Mouse (Mus musculus): ENCODE results near the gene Kcnh1. TPM values are rescaled to one million over a fixed set of nuclear protein-coding genes. Genes with fewer than 3 reads are reported as not detected.

The Kcnh1 gene
- polyA plus RNA-seq, 1 experiment: 0.85 TPM

DNA sequence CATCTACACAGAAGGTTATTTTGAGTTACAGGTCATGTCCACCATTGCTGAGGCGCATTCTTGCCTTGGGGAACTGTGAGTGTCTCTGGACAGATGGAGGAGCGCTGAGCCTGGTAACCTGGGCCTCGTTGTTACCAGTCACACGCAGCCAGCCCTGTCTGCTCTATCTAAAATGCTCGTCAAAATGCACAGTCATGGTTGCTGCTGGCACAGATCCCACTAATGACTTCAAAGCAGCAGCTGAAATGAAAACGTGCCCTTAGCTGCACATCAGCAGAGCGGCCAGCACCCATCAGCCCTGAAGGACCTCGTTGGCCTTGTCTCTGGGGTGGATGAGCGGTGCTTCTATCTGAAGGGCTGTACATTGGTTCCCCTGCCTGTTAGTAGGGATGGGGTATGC lies 311.4 kb downstream of the Kcnh1 start:
- TF ChIP-seq CTCF (IDR thresholded peaks at IDR 0.05; ENCODE audit: extremely low read depth, insufficient read depth, insufficient read length, insufficient replicate concordance) (no peak), POLR2A (IDR thresholded peaks at IDR 0.05; ENCODE audit: low read depth, low read length) (no peak)
- Histone ChIP-seq H3K4me1 (ENCODE audit: control insufficient read depth, insufficient read depth, insufficient read length) (no peaks in the 10 kb centered on the region), H3K27me3 (ENCODE audit: control insufficient read depth, insufficient read depth, low read length) (no peaks in the 10 kb centered on the region), H3K27ac (ENCODE audit: insufficient read depth, low read length) (no peak overlapping the region), H3K4me3 (ENCODE audit: extremely low read depth, insufficient read depth, insufficient read length) (no peak overlapping the region), H3K36me3 (ENCODE audit: control insufficient read depth, insufficient read depth, low read length) (no peaks in the 10 kb centered on the region)
- 56% methylated on average over 9 of the region's 9 CpGs for WGBS
- DNase-seq (ENCODE audit: low read depth in 1 of 2, low spot score in 2 of 2): no peak

DNA sequence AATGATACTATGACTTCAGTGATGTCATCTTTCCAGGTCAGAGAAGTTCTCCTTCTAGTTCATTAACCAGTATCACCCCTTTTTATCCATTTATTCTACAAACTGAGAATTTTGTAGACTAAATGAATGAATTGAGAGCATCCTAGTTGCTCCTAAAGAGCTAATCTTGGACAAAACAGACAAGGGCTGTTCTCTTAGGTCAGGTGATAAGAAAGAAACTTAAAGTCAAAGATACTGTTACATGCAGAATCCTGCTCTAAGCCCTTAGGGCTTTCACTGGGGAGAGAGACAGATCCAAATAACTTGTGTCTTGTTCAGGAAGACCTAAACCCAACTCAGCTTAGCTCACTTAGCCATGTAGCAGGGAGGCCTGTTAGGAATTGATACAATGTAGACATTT lies 312.3 kb downstream of the Kcnh1 start:
- no peaks in the 10 kb centered on the region for H3K36me3 ChIP-seq (ENCODE audit: control insufficient read depth, insufficient read depth, low read length)
- no peak overlapping the region for H3K27ac ChIP-seq (ENCODE audit: insufficient read depth, low read length)
- H3K27me3 ChIP-seq (ENCODE audit: control insufficient read depth, insufficient read depth, low read length): no peaks in the 10 kb centered on the region
- no peak for DNase-seq (ENCODE audit: low read depth in 1 of 2, low spot score in 2 of 2)
- TF ChIP-seq POLR2A (IDR thresholded peaks at IDR 0.05; ENCODE audit: low read depth, low read length) (no peak), CTCF (IDR thresholded peaks at IDR 0.05; ENCODE audit: extremely low read depth, insufficient read depth, insufficient read length, insufficient replicate concordance) (no peak)
- no peak overlapping the region for H3K4me3 ChIP-seq (ENCODE audit: extremely low read depth, insufficient read depth, insufficient read length)
- no peaks in the 10 kb centered on the region for H3K4me1 ChIP-seq (ENCODE audit: control insufficient read depth, insufficient read depth, insufficient read length)

DNA sequence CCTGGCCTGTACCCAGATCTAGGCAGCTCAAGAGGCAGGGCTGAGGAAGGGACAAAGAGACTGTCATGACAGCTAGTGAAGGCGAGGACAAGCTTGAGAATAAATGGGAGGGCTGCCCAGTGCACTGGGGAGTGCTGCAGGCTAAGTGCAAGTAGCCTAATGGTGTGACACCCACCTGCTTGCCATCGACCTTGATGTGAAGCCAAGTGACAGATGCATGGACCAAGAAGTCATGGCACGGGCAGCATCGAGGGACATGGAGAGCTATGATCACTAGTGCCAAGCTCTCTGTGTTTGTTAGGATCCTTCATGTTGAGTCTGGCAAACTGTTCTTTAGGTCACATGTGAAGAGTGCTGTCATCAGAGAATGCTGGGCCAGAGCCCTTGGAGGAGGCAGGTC lies 313.1 kb downstream of the Kcnh1 start:
- no peak overlapping the region for H3K4me3 ChIP-seq (ENCODE audit: extremely low read depth, insufficient read depth, insufficient read length)
- no peaks in the 10 kb centered on the region for H3K4me1 ChIP-seq (ENCODE audit: control insufficient read depth, insufficient read depth, insufficient read length)
- TF ChIP-seq POLR2A (IDR thresholded peaks at IDR 0.05; ENCODE audit: low read depth, low read length) (no peak), CTCF (IDR thresholded peaks at IDR 0.05; ENCODE audit: extremely low read depth, insufficient read depth, insufficient read length, insufficient replicate concordance) (no peak)
- H3K27ac ChIP-seq (ENCODE audit: insufficient read depth, low read length): no peak overlapping the region
- no peak for DNase-seq (ENCODE audit: low read depth in 1 of 2, low spot score in 2 of 2)
- H3K27me3 ChIP-seq (ENCODE audit: control insufficient read depth, insufficient read depth, low read length): no peaks in the 10 kb centered on the region
- WGBS: 83% methylated on average over 4 of the region's 4 CpGs
- no peaks in the 10 kb centered on the region for H3K36me3 ChIP-seq (ENCODE audit: control insufficient read depth, insufficient read depth, low read length)

DNA sequence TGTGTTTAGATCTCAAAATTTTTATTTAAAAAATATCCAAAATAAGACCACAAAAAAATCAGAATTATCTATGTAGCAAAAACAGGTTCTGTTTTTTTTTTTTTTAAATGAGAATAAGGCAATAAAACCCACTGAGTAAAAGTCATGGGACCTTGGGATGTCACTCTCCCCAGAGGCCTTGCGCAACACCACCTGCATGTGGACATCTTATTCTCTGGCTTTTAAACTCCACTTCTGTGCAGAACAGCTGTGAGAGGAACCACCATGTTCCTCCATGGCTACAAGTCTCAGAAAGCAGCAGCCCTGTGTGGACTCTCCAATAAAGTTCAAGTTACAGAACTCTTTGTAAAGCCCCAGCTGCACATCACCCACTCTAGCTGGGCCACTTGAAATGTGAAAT lies 322.2 kb downstream of the Kcnh1 start:
- Histone ChIP-seq H3K27ac (ENCODE audit: insufficient read depth, low read length) (no peak overlapping the region), H3K4me3 (ENCODE audit: extremely low read depth, insufficient read depth, insufficient read length) (no peak overlapping the region), H3K4me1 (ENCODE audit: control insufficient read depth, insufficient read depth, insufficient read length) (no peaks in the 10 kb centered on the region), H3K27me3 (ENCODE audit: control insufficient read depth, insufficient read depth, low read length) (no peaks in the 10 kb centered on the region), H3K36me3 (ENCODE audit: control insufficient read depth, insufficient read depth, low read length) (no peaks in the 10 kb centered on the region)
- DNase-seq (ENCODE audit: low read depth in 1 of 2, low spot score in 2 of 2): no peak
- TF ChIP-seq POLR2A (IDR thresholded peaks at IDR 0.05; ENCODE audit: low read depth, low read length) (no peak), CTCF (IDR thresholded peaks at IDR 0.05; ENCODE audit: extremely low read depth, insufficient read depth, insufficient read length, insufficient replicate concordance) (no peak)
- 91% methylated on average over 1 of the region's 1 CpGs for WGBS

DNA sequence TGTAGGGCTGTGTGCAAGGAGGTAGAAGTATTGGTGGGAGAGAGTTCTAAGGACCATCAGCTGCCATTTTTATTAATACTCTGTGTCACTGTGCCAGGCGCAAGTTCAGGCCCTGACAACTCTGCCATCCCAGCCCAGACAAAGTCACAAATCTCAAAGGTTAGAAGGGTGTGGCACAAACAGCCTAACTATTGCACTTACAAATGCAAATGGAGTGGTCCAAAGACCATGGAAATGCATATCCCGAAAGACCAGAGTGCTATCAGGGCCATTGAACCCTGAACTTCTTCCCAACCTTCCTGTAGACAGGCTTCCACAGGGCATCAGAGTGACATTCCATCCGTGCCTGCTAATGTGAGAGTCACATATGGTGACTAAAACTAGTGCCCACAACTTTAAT lies 324.8 kb downstream of the Kcnh1 start:
- Histone ChIP-seq H3K27me3 (ENCODE audit: control insufficient read depth, insufficient read depth, low read length) (no peaks in the 10 kb centered on the region), H3K36me3 (ENCODE audit: control insufficient read depth, insufficient read depth, low read length) (no peaks in the 10 kb centered on the region), H3K4me3 (ENCODE audit: extremely low read depth, insufficient read depth, insufficient read length) (no peak overlapping the region), H3K27ac (ENCODE audit: insufficient read depth, low read length) (no peak overlapping the region), H3K4me1 (ENCODE audit: control insufficient read depth, insufficient read depth, insufficient read length) (no peaks in the 10 kb centered on the region)
- WGBS: 88% methylated on average over 3 of the region's 3 CpGs
- no peak for DNase-seq (ENCODE audit: low read depth in 1 of 2, low spot score in 2 of 2)
- no peak for TF ChIP-seq POLR2A (IDR thresholded peaks at IDR 0.05; ENCODE audit: low read depth, low read length)
- TF ChIP-seq CTCF (IDR thresholded peaks at IDR 0.05; ENCODE audit: extremely low read depth, insufficient read depth, insufficient read length, insufficient replicate concordance): no peak

DNA sequence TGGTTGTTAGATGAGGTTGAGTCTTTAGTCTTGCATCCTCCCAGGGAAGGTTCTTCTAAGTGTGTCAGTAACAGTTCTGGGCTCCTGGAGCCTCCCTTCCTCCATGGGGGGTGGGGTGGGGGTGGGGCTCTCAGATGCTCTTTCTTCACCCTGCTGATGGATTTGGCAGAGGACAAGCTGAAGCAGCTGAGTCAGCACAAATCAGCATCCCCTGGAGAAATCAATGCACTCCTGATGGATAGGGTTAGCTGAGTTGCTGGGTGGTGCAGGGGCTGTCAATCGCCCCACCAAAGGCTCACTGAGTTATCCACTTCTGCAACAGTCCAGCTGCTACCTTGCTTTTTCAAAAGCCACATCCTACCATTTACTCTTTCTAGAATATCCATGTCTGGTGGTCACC lies 329.1 kb downstream of the Kcnh1 start:
- no peak overlapping the region for H3K27ac ChIP-seq (ENCODE audit: insufficient read depth, low read length)
- H3K27me3 ChIP-seq (ENCODE audit: control insufficient read depth, insufficient read depth, low read length): no peaks in the 10 kb centered on the region
- H3K4me1 ChIP-seq (ENCODE audit: control insufficient read depth, insufficient read depth, insufficient read length): no peaks in the 10 kb centered on the region
- no peak overlapping the region for H3K4me3 ChIP-seq (ENCODE audit: extremely low read depth, insufficient read depth, insufficient read length)
- WGBS: 88% methylated on average over 1 of the region's 1 CpGs
- DNase-seq (ENCODE audit: low read depth in 1 of 2, low spot score in 2 of 2): no peak
- TF ChIP-seq POLR2A (IDR thresholded peaks at IDR 0.05; ENCODE audit: low read depth, low read length): no peak
- TF ChIP-seq CTCF (IDR thresholded peaks at IDR 0.05; ENCODE audit: extremely low read depth, insufficient read depth, insufficient read length, insufficient replicate concordance): no peak
- H3K36me3 ChIP-seq (ENCODE audit: control insufficient read depth, insufficient read depth, low read length): no peaks in the 10 kb centered on the region

DNA sequence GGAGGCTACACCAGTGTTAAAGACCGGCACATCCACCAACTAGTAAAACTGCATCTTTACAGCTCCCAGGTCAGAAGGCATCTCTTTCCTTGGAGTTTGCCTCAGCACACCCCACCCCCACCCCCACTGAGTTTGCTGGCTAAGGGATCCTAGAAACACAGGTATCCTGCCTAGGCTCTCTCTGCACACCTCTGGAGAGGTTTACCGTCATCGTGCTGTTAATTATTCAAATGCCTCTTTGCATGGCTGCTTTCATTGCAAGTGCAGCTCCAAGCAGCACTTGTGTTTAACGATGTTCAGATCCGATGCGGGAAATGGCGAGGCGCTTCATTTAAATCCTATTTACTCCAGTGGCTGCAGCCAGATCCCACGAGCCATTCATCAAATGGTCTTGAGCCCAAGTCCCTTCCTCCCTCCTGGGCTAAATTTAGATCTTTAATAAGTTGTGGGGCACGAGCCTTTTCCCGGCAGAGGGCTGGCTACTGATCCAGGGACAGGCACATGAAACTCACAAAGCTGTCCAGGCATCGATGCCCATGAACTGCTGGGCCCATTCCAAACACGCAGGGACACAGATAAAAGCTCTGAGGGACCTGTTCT lies 330.4 kb downstream of the Kcnh1 start:
- no peaks in the 10 kb centered on the region for H3K4me1 ChIP-seq (ENCODE audit: control insufficient read depth, insufficient read depth, insufficient read length)
- 67% methylated on average over 13 of the region's 13 CpGs for WGBS
- no peak for DNase-seq (ENCODE audit: low read depth in 1 of 2, low spot score in 2 of 2)
- TF ChIP-seq POLR2A (IDR thresholded peaks at IDR 0.05; ENCODE audit: low read depth, low read length) (no peak), CTCF (IDR thresholded peaks at IDR 0.05; ENCODE audit: extremely low read depth, insufficient read depth, insufficient read length, insufficient replicate concordance) (no peak)
- no peaks in the 10 kb centered on the region for H3K27me3 ChIP-seq (ENCODE audit: control insufficient read depth, insufficient read depth, low read length)
- no peak overlapping the region for H3K27ac ChIP-seq (ENCODE audit: insufficient read depth, low read length)
- H3K4me3 ChIP-seq (ENCODE audit: extremely low read depth, insufficient read depth, insufficient read length): no peak overlapping the region
- no peaks in the 10 kb centered on the region for H3K36me3 ChIP-seq (ENCODE audit: control insufficient read depth, insufficient read depth, low read length)
